Mouse (Mus musculus) heart, embryonic 12.5 days (tissue): ENCODE results near the gene Arfgap2. TPM values are rescaled to one million over a fixed set of nuclear protein-coding genes. Genes with fewer than 3 reads are reported as not detected.
"Not testable (repeated sequence)": the region's sequence is repeated elsewhere in the genome, so short reads cannot be mapped to it uniquely, and the experiment has no call there.

Experiments used
- ATAC-seq: fragments of 200-750 bp; cut with Nextera tagmentation; 2 replicates; pipeline ENCODE4 v1.8.0; 2017; ENCODE audit warnings: moderate TSS enrichment, moderate library complexity; ENCODE audit not compliant: insufficient number of reproducible peaks, low FRiP score
- H3K27ac ChIP-seq: fragments of 300-500 bp; sonication (generic); 2 replicates; pipeline ENCODE4 v1.5.1; 2016; ENCODE audit warnings: mild to moderate bottlenecking, moderate library complexity; ENCODE audit not compliant: poor library complexity, severe bottlenecking
- H3K27me3 ChIP-seq: fragments of 300-500 bp; sonication (generic); replicated peaks from 2 replicates; pipeline ENCODE4 v1.6.1; 2016; ENCODE audit warnings: mild to moderate bottlenecking, moderate library complexity
- H3K36me3 ChIP-seq: fragments of 300-500 bp; sonication (generic); 2 replicates; pipeline ENCODE4 v1.6.1; 2016; ENCODE audit warnings: mild to moderate bottlenecking, moderate library complexity
- H3K4me1 ChIP-seq: fragments of 300-500 bp; sonication (generic); replicated peaks from 2 replicates; pipeline ENCODE4 v1.6.1; 2016; ENCODE audit warnings: mild to moderate bottlenecking
- H3K4me2 ChIP-seq: fragments of 300-500 bp; sonication (generic); 2 replicates; pipeline ENCODE4 v1.6.1; 2016; ENCODE audit warnings: mild to moderate bottlenecking, moderate library complexity
- H3K4me3 ChIP-seq: fragments of 300-500 bp; sonication (generic); 2 replicates; pipeline ENCODE4 v1.5.1; 2016; ENCODE audit warnings: mild to moderate bottlenecking
- H3K9ac ChIP-seq: fragments of 300-500 bp; sonication (generic); 2 replicates; pipeline ENCODE4 v1.6.1; 2016; ENCODE audit warnings: mild to moderate bottlenecking, moderate library complexity
- H3K9me3 ChIP-seq: fragments of 300-500 bp; sonication (generic); replicated peaks from 2 replicates; pipeline ENCODE4 v1.6.1; 2016; ENCODE audit warnings: mild to moderate bottlenecking, moderate library complexity
- WGBS: fragments of 180-500 bp; shearing (Covaris S2); methylation state at CpG from one replicate; pipeline ENCODE4 v1.1.7; 2016; 5-methylcytosine and 5-hydroxymethylcytosine counted together
- polyA plus RNA-seq: library from polyadenylated mRNA; unstranded; fragments of >200 nt; fragmentation: Nextera tagmentation; extraction: Ambion mirVana; gene quantifications from 2 replicates; pipeline ENCODE4 v1.2.1, GENCODE M21; 2016

Gene Arfgap2
- 73.9 and 74.2 TPM in 2 replicates for polyA plus RNA-seq

DNA sequence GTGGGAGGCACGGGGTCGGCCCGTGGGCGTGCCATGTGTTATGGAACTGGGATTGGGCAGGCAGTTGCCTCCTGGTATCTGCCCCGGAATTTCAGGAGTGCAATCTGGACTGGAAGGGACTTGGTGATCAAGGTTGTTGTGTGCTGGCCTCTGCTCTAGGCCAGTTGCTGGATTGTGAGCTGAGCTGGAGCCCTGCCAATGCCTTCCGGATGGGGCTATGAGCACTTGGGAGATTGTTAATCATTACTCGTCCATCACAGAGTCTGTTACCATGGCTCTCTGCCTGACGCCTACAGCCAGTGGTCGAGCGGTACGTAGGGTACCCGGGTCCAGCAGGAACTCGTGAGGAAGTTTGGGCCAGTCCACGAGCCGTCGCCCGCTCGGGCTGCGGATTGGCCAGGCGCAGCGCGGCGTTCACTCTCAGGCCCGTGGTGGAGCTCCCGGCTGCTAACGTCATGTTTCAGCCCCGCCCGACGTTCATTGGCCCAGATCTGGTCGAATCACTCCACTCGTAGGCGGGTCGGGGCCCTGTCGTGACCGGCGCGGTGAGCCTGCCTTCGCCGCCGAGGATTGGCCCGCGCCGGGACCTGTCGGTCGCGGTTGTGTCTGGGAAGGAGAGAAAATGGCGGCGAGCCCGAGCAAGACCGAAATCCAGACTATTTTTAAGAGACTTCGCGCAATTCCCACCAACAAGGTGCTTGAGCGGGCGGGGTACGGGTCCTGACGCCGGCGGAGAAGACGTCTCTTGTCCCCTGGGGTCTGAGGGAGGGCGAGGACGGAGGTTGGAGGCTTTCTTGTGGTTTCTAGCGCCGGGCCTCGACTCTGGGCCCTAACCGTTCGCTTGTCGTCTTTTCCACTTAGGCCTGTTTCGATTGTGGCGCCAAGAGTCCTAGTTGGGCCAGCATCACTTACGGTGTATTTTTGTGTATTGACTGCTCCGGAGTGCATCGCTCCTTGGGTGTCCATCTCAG lies at the start of gene Arfgap2:
Arfgap2 (plus strand) TSS at position 264 of the 971 bp plus-strand sequence.
- Histone ChIP-seq H3K27ac (peak within 1 kb of the TSS; percentile 96), H3K36me3 (peaks cover 51% of the 10 kb centered on the region), H3K4me3 (peak within 1 kb of the TSS; percentile 81), H3K27me3 (no peaks in the 10 kb centered on the region), H3K9ac (peak within 1 kb of the TSS; percentile 92), H3K9me3 (no peaks in the 10 kb centered on the region), H3K4me2 (peak within 1 kb of the TSS; percentile 88), H3K4me1 (peaks cover 17% of the 10 kb centered on the region)
- peak; percentile 98 for ATAC-seq
- 2% methylated on average over 72 of the region's 72 CpGs for WGBS

DNA sequence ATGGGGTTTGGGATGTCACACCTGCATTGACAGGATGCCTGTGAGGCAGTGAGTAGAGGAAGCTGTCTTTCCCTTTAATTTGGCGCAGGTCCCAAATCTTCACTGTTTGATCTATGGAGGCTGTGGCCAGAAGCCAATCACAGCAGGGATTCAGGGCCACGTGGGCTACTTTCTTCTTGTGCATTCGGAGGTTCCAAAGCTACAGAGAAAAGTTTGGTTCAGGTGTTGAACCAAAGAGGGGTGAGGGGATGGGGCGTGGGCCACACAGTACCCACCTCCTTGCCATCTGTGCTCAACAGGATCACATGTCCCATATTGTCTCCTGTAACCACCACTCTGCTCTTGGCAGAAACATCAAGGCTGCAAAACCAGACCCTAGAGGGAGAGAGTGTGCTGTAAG lies 47.7 kb upstream of the Arfgap2 start:
- WGBS, result 64% methylated on average over 4 of the region's 4 CpGs
- peaks cover 29% of the 10 kb centered on the region for H3K36me3 ChIP-seq
- no peak overlapping the region for H3K4me3 ChIP-seq
- H3K9me3 ChIP-seq, result no peaks in the 10 kb centered on the region
- no peak overlapping the region for H3K27ac ChIP-seq
- no peak for ATAC-seq
- no peaks in the 10 kb centered on the region for H3K27me3 ChIP-seq
- H3K4me2 ChIP-seq, result no peak overlapping the region
- H3K4me1 ChIP-seq, result no peaks in the 10 kb centered on the region
- H3K9ac ChIP-seq, result no peak overlapping the region

DNA sequence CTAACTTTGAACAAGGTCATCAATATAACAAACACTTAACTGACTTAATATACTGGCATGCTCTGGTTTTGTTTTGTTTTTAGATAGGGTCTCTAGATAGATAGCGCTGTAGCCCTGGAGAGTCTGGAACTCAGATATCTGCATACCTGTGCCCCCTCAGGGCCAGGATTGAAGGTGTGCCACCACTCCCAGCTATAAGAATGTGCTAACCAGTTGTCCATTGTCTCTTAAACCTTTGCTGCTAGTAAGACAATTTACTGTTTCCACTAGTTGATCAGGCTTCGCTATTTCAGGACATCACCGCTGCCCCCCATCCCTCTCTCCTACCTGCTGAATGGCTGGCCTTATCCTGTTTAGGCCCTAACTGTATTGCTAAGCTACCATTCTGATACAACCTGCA lies 44.3 kb upstream of the Arfgap2 start:
- Histone ChIP-seq H3K9me3 (no peaks in the 10 kb centered on the region), H3K4me2 (no peak overlapping the region), H3K27ac (no peak overlapping the region), H3K36me3 (peaks cover 5% of the 10 kb centered on the region; the same call in 1 of the 2 replicates), H3K9ac (no peak overlapping the region), H3K4me3 (no peak overlapping the region), H3K27me3 (no peaks in the 10 kb centered on the region), H3K4me1 (no peaks in the 10 kb centered on the region)
- 92% methylated on average over 3 of the region's 3 CpGs for WGBS
- no peak for ATAC-seq

DNA sequence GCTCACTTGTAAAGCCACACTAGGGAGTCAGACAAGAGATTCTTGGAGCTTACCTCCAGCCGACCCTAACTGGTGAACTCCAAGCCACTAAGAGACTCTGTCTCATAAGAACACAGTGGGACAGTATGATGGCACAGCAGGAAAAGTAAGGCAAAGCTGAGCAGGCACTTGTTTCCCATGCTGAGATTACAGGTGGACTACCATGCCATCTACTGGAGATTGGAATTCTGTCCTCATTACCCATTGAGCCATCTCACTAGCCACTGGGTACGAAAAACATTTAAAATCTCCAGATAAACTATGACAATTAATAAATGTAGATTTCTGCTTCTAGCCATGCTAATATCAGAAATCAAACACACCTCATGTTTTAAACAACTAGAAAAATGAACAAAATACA lies 41.2 kb upstream of the Arfgap2 start:
- 66% methylated on average over 2 of the region's 2 CpGs for WGBS
- no peak overlapping the region for H3K27ac ChIP-seq
- H3K4me3 ChIP-seq, result no peak overlapping the region
- no peak for ATAC-seq
- no peaks in the 10 kb centered on the region for H3K9me3 ChIP-seq
- H3K4me1 ChIP-seq, result no peaks in the 10 kb centered on the region
- H3K36me3 ChIP-seq, result no peaks in the 10 kb centered on the region
- H3K4me2 ChIP-seq, result no peak overlapping the region
- H3K27me3 ChIP-seq, result no peaks in the 10 kb centered on the region
- no peak overlapping the region for H3K9ac ChIP-seq

- no peak overlapping the region for H3K4me3 ChIP-seq
- H3K36me3 ChIP-seq, result peaks cover 8% of the 10 kb centered on the region; the same call in 1 of the 2 replicates
- no peaks in the 10 kb centered on the region for H3K9me3 ChIP-seq
- no peaks in the 10 kb centered on the region for H3K27me3 ChIP-seq
- no peak overlapping the region for H3K4me2 ChIP-seq
- ATAC-seq, result no peak
- no peak overlapping the region for H3K27ac ChIP-seq
- no peak overlapping the region for H3K9ac ChIP-seq
- WGBS, result 77% methylated on average over 2 of the region's 2 CpGs
- H3K4me1 ChIP-seq, result no peaks in the 10 kb centered on the region
Measured at GRCm38 (mm10) chr2:91229735-91230134, 35.0 kb upstream of the Arfgap2 start.

GRCm38 (mm10) chr2:91236601-91237510 lies 27.9 kb upstream of the Arfgap2 start, which contains the start of gene Ddb2:
Gene Ddb2, minus strand, starts transcription at chr2:91236982.
- Histone ChIP-seq H3K27ac (peak within 1 kb of the TSS; percentile 92), H3K36me3 (peaks cover 8% of the 10 kb centered on the region; the same call in 1 of the 2 replicates), H3K9ac (peak within 1 kb of the TSS; percentile 89), H3K9me3 (no peaks in the 10 kb centered on the region), H3K4me1 (peaks cover 5% of the 10 kb centered on the region; the same call in 1 of the 2 replicates), H3K4me3 (peak within 1 kb of the TSS; percentile 67), H3K4me2 (peak within 1 kb of the TSS; percentile 97), H3K27me3 (no peaks in the 10 kb centered on the region)
- under 1% methylated on average over 48 of the region's 48 CpGs for WGBS
- peak; percentile 100 for ATAC-seq

DNA sequence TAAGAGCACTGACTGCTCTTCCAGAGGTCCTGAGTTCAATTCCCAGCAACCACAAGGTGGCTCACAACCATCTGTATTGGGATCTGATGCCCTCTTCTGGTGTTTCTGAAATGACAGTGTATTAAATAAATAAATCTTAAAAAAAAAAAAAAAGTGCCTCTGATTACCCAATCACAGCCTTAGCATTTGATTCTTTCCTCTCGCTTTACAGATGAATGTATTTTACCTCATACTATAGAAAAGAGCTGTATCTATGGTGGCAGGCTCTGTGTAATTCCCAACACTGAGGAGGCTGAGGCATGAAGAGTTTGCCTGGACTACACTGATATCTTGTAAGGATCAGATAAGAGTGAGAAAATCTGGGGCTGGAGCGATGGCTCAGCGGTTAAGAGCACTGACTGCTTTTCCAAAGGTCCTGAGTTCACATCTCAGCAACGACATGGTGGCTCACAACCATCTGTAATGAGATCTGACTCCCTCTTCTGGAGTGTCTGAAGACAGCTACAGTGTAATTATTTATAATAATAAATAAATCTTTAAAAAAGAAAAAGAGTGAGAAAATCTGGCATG lies 27.2 kb upstream of the Arfgap2 start:
- 17% methylated on average over 4 of the region's 4 CpGs for WGBS
- peak overlapping the region; percentile 92 for H3K27ac ChIP-seq

DNA sequence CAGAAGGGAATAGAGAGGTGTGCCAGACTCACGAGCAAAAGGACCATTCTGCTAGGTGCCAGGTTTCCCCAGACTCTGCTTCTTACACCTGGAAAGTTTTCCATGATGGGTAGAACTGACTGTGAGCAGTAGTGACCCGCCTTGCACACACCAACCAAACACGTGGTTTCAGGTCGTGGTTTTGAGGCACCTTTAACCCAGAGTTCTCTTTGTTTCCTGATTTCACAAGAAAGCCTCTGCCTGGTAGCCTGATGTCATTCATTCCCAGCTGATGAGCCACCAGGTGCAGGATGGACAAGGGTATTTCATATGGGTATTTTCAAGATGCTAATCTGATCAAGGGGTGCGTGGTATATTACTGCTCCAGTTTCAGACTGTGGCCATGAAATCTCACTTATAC lies 22.2 kb upstream of the Arfgap2 start:
- Histone ChIP-seq H3K9ac (no peak overlapping the region; the same call in 1 of the 2 replicates), H3K4me1 (no peaks in the 10 kb centered on the region; the same call in 1 of the 2 replicates), H3K4me2 (no peak overlapping the region), H3K36me3 (no peaks in the 10 kb centered on the region), H3K4me3 (no peak overlapping the region), H3K27ac (no peak overlapping the region), H3K9me3 (no peaks in the 10 kb centered on the region), H3K27me3 (no peaks in the 10 kb centered on the region)
- ATAC-seq, result no peak
- WGBS, result 65% methylated on average over 5 of the region's 5 CpGs

More for the DNA sequence above, 27.2 kb upstream of the Arfgap2 start:
- peak; percentile 45; the same call in 1 of the 2 replicates for ATAC-seq
- H3K4me1 ChIP-seq, H3K27me3 ChIP-seq, H3K36me3 ChIP-seq, H3K9me3 ChIP-seq, H3K9ac ChIP-seq: not testable (repeated sequence)
- peak overlapping the region; percentile 97 for H3K4me2 ChIP-seq
- peak overlapping the region; percentile 67 for H3K4me3 ChIP-seq

DNA sequence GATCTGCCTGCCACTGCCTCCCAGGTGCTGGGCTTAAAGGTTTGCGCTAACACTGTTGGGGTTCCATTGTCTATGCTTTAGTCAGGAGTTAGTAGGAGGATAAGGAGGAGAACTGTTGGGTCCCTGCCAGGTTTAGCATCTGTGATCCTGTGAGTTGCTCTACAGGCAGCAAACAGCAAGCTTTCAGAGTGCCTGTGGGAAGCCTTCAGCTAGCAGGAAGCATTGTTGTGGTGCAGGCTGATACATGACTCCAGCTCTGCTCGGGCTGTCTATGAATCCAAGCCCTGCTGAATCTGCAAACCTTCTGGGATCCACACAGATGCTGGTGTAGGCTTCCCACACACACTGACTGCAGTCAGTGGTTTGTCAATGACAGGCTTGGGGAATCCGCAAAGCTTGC lies 21.4 kb upstream of the Arfgap2 start:
- Histone ChIP-seq H3K36me3 (no peaks in the 10 kb centered on the region), H3K27me3 (no peaks in the 10 kb centered on the region), H3K27ac (no peak overlapping the region), H3K4me2 (no peak overlapping the region), H3K9ac (no peak overlapping the region), H3K4me3 (no peak overlapping the region), H3K9me3 (no peaks in the 10 kb centered on the region), H3K4me1 (no peaks in the 10 kb centered on the region; the same call in 1 of the 2 replicates)
- WGBS, result 59% methylated on average over 3 of the region's 3 CpGs
- ATAC-seq, result no peak

GRCm38 (mm10) chr2:91244557-91245228 lies 20.1 kb upstream of the Arfgap2 start:
- H3K4me1 ChIP-seq, result no peaks in the 10 kb centered on the region; the same call in 1 of the 2 replicates
- no peaks in the 10 kb centered on the region for H3K36me3 ChIP-seq
- 54% methylated on average over 5 of the region's 5 CpGs for WGBS
- no peaks in the 10 kb centered on the region for H3K9me3 ChIP-seq
- no peak overlapping the region for H3K4me2 ChIP-seq
- no peak overlapping the region for H3K27ac ChIP-seq
- no peak overlapping the region for H3K4me3 ChIP-seq
- H3K9ac ChIP-seq, result no peak overlapping the region
- peak; percentile 79 for ATAC-seq
- no peaks in the 10 kb centered on the region for H3K27me3 ChIP-seq
